Mouse (Mus musculus) intestine, postnatal 0 days (tissue): Measurements from ENCODE around the gene 1700013F07Rik. TPM values are rescaled to one million over a fixed set of nuclear protein-coding genes. Genes with fewer than 3 reads are reported as not detected.
"Not testable (repeated sequence)": the region's sequence is repeated elsewhere in the genome, so short reads cannot be mapped to it uniquely, and the experiment has no call there.

Source experiments
- ATAC-seq: fragments of 200-750 bp; cut with Nextera tagmentation; 2 replicates; pipeline ENCODE4 v1.8.0; 2017; ENCODE audit warnings: mild to moderate bottlenecking, moderate TSS enrichment, moderate library complexity
- H3K27ac ChIP-seq: fragments of 300-500 bp; sonication (generic); 2 replicates; pipeline ENCODE4 v1.5.1; 2014; ENCODE audit warnings: mild to moderate bottlenecking, low read depth, low read length, moderate library complexity
- H3K27me3 ChIP-seq: fragments of 300-500 bp; sonication (generic); replicated peaks from 2 replicates; pipeline ENCODE4 v1.6.1; 2014; ENCODE audit warnings: low read length, mixed read lengths; ENCODE audit not compliant: control insufficient read depth, insufficient read depth
- H3K36me3 ChIP-seq: fragments of 300-500 bp; sonication (generic); 2 replicates; pipeline ENCODE4 v1.6.1; 2014; ENCODE audit warnings: mild to moderate bottlenecking, moderate library complexity; ENCODE audit not compliant: control insufficient read depth, insufficient read depth
- H3K4me1 ChIP-seq: fragments of 300-500 bp; sonication (generic); replicated peaks from 2 replicates; pipeline ENCODE4 v1.6.1; 2014; ENCODE audit warnings: antibody characterized with exemption, low read length, mixed read lengths; ENCODE audit not compliant: control insufficient read depth, insufficient read depth
- H3K4me2 ChIP-seq: fragments of 300-500 bp; sonication (generic); replicated peaks from 2 replicates; pipeline ENCODE4 v1.6.1; 2014; ENCODE audit warnings: low read depth, mild to moderate bottlenecking, moderate library complexity
- H3K4me3 ChIP-seq: fragments of 300-500 bp; sonication (generic); 2 replicates; pipeline ENCODE4 v1.5.1; 2014; ENCODE audit warnings: low read depth, low read length
- H3K9ac ChIP-seq: fragments of 300-500 bp; sonication (generic); 2 replicates; pipeline ENCODE4 v1.6.1; 2014; ENCODE audit warnings: mild to moderate bottlenecking, low read depth, low read length
- H3K9me3 ChIP-seq: fragments of 300-500 bp; sonication (generic); 2 replicates; pipeline ENCODE4 v1.6.1; 2016; ENCODE audit warnings: mixed run types; ENCODE audit not compliant: control insufficient read depth
- CTCF ChIP-seq: sonication (generic); IDR thresholded peaks from 2 replicates; pipeline ENCODE4 v1.5.1; 2016; ENCODE audit warnings: low read depth, mild to moderate bottlenecking, control low read depth, antibody characterized with exemption, moderate library complexity
- WGBS: fragments of 180-500 bp; shearing (Covaris S2); extraction: QIAGEN DNeasy Blood & Tissue Kit; methylation state at CpG from one replicate; pipeline ENCODE4 v1.1.7; 2014; 5-methylcytosine and 5-hydroxymethylcytosine counted together
- polyA plus RNA-seq: library from polyadenylated mRNA; unstranded; fragments of >200 nt; fragmentation: Nextera tagmentation; extraction: Ambion mirVana; gene quantifications from 2 replicates; pipeline ENCODE4 v1.2.1, GENCODE M21; 2015

1700013F07Rik gene
- not detected in 2 replicates for polyA plus RNA-seq

DNA sequence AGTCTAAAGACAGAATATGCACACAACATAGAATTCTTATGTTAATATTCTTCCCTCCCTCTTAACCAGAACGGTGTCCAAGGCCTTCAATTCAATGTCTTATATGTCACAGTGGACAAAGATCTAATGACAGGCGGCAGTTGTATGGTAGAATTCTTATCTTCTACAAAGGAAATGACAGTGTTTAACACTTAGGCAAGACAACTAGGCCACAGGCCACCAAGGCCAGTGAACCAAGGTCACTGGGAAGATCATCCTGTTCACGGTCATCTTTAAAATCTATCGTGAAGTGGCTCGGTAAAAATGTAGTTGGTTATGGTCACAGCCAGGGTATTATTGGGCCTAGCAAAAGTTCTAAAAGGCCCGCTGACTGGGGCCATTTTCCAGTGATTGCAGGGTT, at the start of gene 1700013F07Rik:
TSS of gene 1700013F07Rik (plus strand) at position 200 of the 400 bp plus-strand sequence.
- 82% methylated on average over 6 of the region's 6 CpGs for WGBS
- peaks cover 7% of the 10 kb centered on the region for H3K27me3 ChIP-seq
- peak within 1 kb of the TSS; percentile 24; the same call in 1 of the 2 replicates for H3K27ac ChIP-seq
- TF ChIP-seq CTCF, result no peak
- no peak for ATAC-seq
- no peak within 1 kb of the TSS for H3K4me2 ChIP-seq
- no peak within 1 kb of the TSS for H3K4me3 ChIP-seq
- H3K4me1 ChIP-seq, result 0 out of 2 replicates have a peak, but pooled peaks cover 5% of the 10 kb centered on the region
- no peak within 1 kb of the TSS for H3K9ac ChIP-seq
- H3K36me3 ChIP-seq, result no peaks in the 10 kb centered on the region
- no peaks in the 10 kb centered on the region for H3K9me3 ChIP-seq

DNA sequence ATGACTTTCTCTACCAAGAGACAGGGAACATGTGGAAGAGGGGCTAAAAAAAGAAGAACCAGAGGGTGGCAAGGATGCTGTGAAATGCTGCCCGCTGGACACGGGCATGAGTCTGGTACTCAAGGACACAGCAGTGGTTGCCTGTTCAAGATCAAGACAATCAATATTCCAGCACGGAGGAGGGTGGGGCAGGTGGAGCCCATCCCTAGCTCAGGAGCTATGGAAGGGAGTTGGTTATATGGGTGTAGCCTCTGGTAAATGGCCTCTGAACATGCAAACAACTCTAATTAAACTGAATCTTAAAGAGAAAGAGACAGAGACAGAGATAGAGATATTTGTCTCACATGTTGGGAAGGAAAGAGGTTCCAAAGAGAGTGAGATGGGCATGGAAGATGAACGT, 49.2 kb upstream of the 1700013F07Rik start:
- no peak overlapping the region for H3K4me2 ChIP-seq
- H3K27me3 ChIP-seq, result no peaks in the 10 kb centered on the region
- peak; percentile 73; the same call in 1 of the 2 replicates for ATAC-seq
- H3K9ac ChIP-seq, result no peak overlapping the region
- H3K9me3 ChIP-seq, result no peaks in the 10 kb centered on the region
- H3K4me3 ChIP-seq, result no peak overlapping the region
- no peaks in the 10 kb centered on the region for H3K4me1 ChIP-seq
- 52% methylated on average over 4 of the region's 4 CpGs for WGBS
- TF ChIP-seq CTCF, result no peak
- H3K36me3 ChIP-seq, result no peaks in the 10 kb centered on the region
- H3K27ac ChIP-seq, result no peak overlapping the region

- no peak overlapping the region for H3K4me2 ChIP-seq
- peak; percentile 64 for TF ChIP-seq CTCF
- H3K4me3 ChIP-seq, result no peak overlapping the region
- 42% methylated on average over 3 of the region's 3 CpGs for WGBS
- H3K9ac ChIP-seq, result no peak overlapping the region
- no peak for ATAC-seq
- H3K4me1 ChIP-seq, result no peaks in the 10 kb centered on the region
- H3K27me3 ChIP-seq, result no peaks in the 10 kb centered on the region
- H3K27ac ChIP-seq, result no peak overlapping the region
- no peaks in the 10 kb centered on the region for H3K36me3 ChIP-seq
- no peaks in the 10 kb centered on the region for H3K9me3 ChIP-seq
These were observed 44.0 kb upstream of the 1700013F07Rik start for GRCm38 (mm10) chr3:108489968-108490367.

DNA sequence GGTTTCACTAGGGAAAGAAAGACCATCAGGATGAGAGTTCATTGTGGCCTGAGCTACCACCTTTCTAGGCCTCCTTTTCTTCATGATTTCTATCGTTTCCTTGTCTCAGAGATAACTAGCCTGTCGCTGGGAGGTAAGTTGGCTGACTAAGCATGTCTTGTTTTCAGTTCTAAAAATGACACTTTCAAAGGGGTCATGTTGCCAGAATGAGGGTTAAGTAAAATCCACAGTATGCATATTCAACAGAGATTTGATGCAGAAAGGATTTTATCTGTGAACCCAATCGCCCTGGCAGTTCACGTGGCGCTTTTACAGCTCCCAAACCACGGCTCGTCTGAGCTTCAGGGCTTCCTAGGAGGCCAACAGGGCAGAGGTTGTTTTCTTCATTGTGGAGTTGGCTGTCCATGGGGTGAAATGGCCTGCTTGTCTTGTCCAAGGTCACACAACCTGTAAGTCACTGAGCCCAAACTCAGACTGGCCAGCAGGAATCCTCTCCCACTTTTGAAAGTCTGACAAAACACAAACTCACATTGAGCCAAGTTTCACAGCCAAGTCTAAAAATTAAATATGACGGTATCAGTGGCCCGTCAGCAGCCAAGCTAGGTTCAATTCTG, 39.0 kb upstream of the 1700013F07Rik start:
- no peaks in the 10 kb centered on the region for H3K27me3 ChIP-seq
- H3K4me1 ChIP-seq, result no peaks in the 10 kb centered on the region
- H3K4me3 ChIP-seq, result no peak overlapping the region
- TF ChIP-seq CTCF, result no peak
- H3K9me3 ChIP-seq, result no peaks in the 10 kb centered on the region
- ATAC-seq, result no peak
- H3K27ac ChIP-seq, result no peak overlapping the region
- H3K9ac ChIP-seq, result no peak overlapping the region
- WGBS, result 62% methylated on average over 9 of the region's 9 CpGs
- H3K36me3 ChIP-seq, result no peaks in the 10 kb centered on the region
- no peak overlapping the region for H3K4me2 ChIP-seq

DNA sequence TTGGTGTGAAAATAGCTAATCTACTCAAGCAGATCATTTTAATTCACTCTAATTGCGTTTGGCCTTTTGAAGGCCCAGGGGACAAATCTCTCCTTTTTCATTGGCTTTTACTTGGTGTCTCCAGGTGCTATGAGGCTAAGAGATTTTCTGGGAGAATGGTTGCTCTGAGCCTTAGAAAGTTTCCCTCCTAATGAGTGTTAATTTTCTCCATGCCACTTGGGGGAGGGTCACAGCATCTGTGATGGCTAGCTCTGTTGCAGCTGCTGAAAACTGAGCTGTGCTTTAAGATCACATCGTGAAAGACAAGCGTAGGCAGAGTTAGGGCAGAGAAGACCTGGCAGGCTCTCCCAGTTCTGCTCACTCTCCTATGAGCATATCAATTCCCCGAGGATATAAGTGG, 38.5 kb upstream of the 1700013F07Rik start:
- no peaks in the 10 kb centered on the region for H3K4me1 ChIP-seq
- no peak overlapping the region for H3K27ac ChIP-seq
- no peaks in the 10 kb centered on the region for H3K9me3 ChIP-seq
- no peak overlapping the region for H3K9ac ChIP-seq
- H3K36me3 ChIP-seq, result no peaks in the 10 kb centered on the region
- no peaks in the 10 kb centered on the region for H3K27me3 ChIP-seq
- H3K4me2 ChIP-seq, result no peak overlapping the region
- WGBS, result 62% methylated on average over 4 of the region's 4 CpGs
- TF ChIP-seq CTCF, result no peak
- no peak for ATAC-seq
- no peak overlapping the region for H3K4me3 ChIP-seq

DNA sequence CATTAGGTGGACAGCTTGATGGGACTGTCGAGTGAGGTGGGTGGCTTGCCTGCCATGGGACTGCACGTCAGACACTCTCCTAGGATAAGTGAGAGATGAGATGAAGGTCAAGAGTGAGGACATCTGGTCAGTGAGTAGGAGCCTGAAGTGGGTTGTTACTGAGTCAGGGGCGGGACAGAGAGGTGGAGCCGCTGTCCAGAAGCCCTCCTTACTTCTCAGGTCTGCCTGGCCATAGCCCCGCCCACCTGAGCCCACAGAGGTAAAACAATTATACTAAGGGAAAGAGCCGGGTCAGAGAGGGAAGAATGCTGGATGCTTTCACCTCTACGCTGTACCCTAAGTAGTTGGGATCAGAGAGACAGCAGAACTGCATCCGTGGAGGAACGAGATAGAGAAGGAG, 36.3 kb upstream of the 1700013F07Rik start:
- Histone ChIP-seq H3K36me3 (no peaks in the 10 kb centered on the region), H3K4me1 (no peaks in the 10 kb centered on the region), H3K27ac (no peak overlapping the region), H3K4me2 (no peak overlapping the region), H3K9me3 (no peaks in the 10 kb centered on the region), H3K27me3 (no peaks in the 10 kb centered on the region), H3K4me3 (no peak overlapping the region), H3K9ac (no peak overlapping the region)
- WGBS, result 30% methylated on average over 9 of the region's 9 CpGs
- no peak for TF ChIP-seq CTCF
- ATAC-seq, result no peak

DNA sequence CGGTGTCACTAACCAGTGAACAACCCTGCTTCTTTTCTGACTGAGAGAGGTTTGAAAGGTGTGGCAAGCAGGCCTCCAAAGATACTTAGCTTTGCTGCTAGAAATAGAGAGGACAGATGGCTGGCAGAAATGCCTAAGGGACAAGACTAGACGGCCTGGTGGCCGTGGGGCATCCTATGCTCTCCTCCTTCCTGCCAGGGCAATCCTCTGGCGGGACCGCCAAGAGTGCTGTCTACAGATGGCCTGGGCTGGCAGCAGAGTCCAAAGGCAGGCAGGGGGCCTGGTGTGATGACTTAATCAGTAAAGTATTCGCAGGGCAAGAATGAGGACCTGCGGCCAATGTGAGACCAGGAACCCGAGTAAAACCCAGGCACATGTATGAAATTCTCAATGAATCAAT, 34.1 kb upstream of the 1700013F07Rik start:
- no peaks in the 10 kb centered on the region for H3K9me3 ChIP-seq
- no peaks in the 10 kb centered on the region for H3K4me1 ChIP-seq
- no peak for ATAC-seq
- H3K9ac ChIP-seq, result no peak overlapping the region
- no peak for TF ChIP-seq CTCF
- no peak overlapping the region for H3K4me2 ChIP-seq
- no peak overlapping the region for H3K27ac ChIP-seq
- no peak overlapping the region for H3K4me3 ChIP-seq
- no peaks in the 10 kb centered on the region for H3K36me3 ChIP-seq
- H3K27me3 ChIP-seq, result no peaks in the 10 kb centered on the region
- 76% methylated on average over 8 of the region's 8 CpGs for WGBS

DNA sequence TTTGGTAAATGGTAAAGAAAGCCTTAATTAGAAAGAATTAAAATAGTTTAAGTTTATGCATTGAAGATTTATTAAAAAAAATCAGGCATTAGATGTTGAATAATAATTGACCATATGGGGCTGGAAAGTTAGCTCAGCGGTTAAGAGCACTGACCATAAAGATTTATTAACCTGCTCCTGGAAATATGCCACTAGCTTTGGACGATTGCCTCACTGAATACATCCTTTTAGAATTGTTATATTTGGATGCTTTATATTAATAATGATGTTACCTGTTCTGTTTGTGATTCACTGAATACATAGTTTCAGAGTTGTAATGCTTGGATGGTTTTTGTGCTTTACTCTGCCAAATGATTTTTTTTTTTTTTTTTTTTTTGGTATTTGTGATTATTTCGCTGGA, 32.5 kb upstream of the 1700013F07Rik start:
- H3K9me3 ChIP-seq, H3K27ac ChIP-seq, ATAC-seq, H3K36me3 ChIP-seq, H3K4me1 ChIP-seq, H3K4me3 ChIP-seq, H3K4me2 ChIP-seq, H3K27me3 ChIP-seq, H3K9ac ChIP-seq: not testable (repeated sequence)
- 49% methylated on average over 3 of the region's 3 CpGs for WGBS
